Mouse (Mus musculus) liver, embryonic 14.5 days (tissue): ENCODE measurements around the gene Nfasc. TPM values are rescaled to one million over a fixed set of nuclear protein-coding genes. Genes with fewer than 3 reads are reported as not detected.

Source experiments
- ATAC-seq: fragments of 200-750 bp; cut with Nextera tagmentation; 2 replicates; pipeline ENCODE4 v1.8.0; 2017; ENCODE audit warnings: moderate number of reproducible peaks, mild to moderate bottlenecking, moderate library complexity; ENCODE audit not compliant: insufficient read depth
- DNase-seq, 3 experiments: peaks; one replicate each; pipeline ENCODE4 v3.0.0-alpha.2; 2012 to 2013; ENCODE audit warnings: low read depth in 3 of 3, low spot score in 3 of 3
- H3K27ac ChIP-seq: fragments of 300-500 bp; sonication (generic); 2 replicates; pipeline ENCODE4 v1.5.1; 2014; ENCODE audit warnings: moderate library complexity, mild to moderate bottlenecking, control low read depth, inconsistent platforms
- H3K27me3 ChIP-seq: fragments of 300-500 bp; sonication (generic); 2 replicates; pipeline ENCODE4 v1.6.1; 2014; ENCODE audit warnings: mild to moderate bottlenecking, low read length, moderate library complexity; ENCODE audit not compliant: control insufficient read depth, insufficient read depth
- H3K36me3 ChIP-seq: fragments of 300-500 bp; sonication (generic); replicated peaks from 2 replicates; pipeline ENCODE4 v1.6.1; 2014; ENCODE audit warnings: low read depth; ENCODE audit not compliant: control insufficient read depth, insufficient read depth
- H3K4me1 ChIP-seq, 2 experiments: fragments of 200-500 bp in 1 of 2; fragments of 300-500 bp in 1 of 2; sonication (generic) in 1 of 2; replicated peaks; 2 replicates each; pipeline ENCODE4 v1.6.1; 2012 to 2014; ENCODE audit warnings: antibody characterized with exemption in 1 of 2, inconsistent platforms in 1 of 2, low read length in 1 of 2; ENCODE audit not compliant: control insufficient read depth in 2 of 2, insufficient read depth in 2 of 2
- H3K4me2 ChIP-seq: fragments of 300-500 bp; sonication (generic); 2 replicates; pipeline ENCODE4 v1.6.1; 2014; ENCODE audit warnings: low read depth, mild to moderate bottlenecking, control low read depth, moderate library complexity
- H3K4me3 ChIP-seq, 2 experiments: fragments of 200-500 bp in 1 of 2; fragments of 300-500 bp in 1 of 2; sonication (generic) in 1 of 2; 2 replicates each; pipeline ENCODE4 v1.5.1; 2012 to 2014; ENCODE audit warnings: low read depth in 2 of 2, low read length in 2 of 2, mild to moderate bottlenecking in 2 of 2, control low read depth in 1 of 2, inconsistent platforms in 1 of 2, moderate library complexity in 1 of 2; ENCODE audit not compliant: insufficient read depth in 1 of 2
- H3K9ac ChIP-seq: fragments of 300-500 bp; sonication (generic); replicated peaks from 2 replicates; pipeline ENCODE4 v1.6.1; 2014; ENCODE audit warnings: mild to moderate bottlenecking, control low read depth, moderate library complexity
- H3K9me3 ChIP-seq: fragments of 300-500 bp; sonication (generic); 2 replicates; pipeline ENCODE4 v1.6.1; 2016; ENCODE audit warnings: low read length, mixed read lengths; ENCODE audit not compliant: control insufficient read depth
- CTCF ChIP-seq: IDR thresholded peaks from 2 replicates; pipeline ENCODE4 v1.5.1; 2016; ENCODE audit warnings: antibody characterized with exemption, low read depth, control low read depth
- EP300 ChIP-seq: IDR thresholded peaks from 2 replicates; pipeline ENCODE4 v1.6.1; 2016; ENCODE audit warnings: antibody characterized with exemption, low read depth
- WGBS: fragments of 180-500 bp; shearing (Covaris S2); extraction: QIAGEN DNeasy Blood & Tissue Kit; methylation state at CpG from one replicate; pipeline ENCODE4 v1.1.7; 2014; ENCODE audit not compliant: insufficient replicate concordance; 5-methylcytosine and 5-hydroxymethylcytosine counted together
- polyA plus RNA-seq, 2 experiments: library from polyadenylated mRNA; depleted of rRNA in 1 of 2; stranded (reverse) in 1 of 2; unstranded in 1 of 2; fragments of >200 nt; fragmentation: Nextera tagmentation in 1 of 2; extraction: Ambion mirVana in 1 of 2; gene quantifications; 2 replicates each; pipeline versions ENCODE4 v1.2.1 to v1.2.3; 2012 to 2014

The Nfasc gene
- polyA plus RNA-seq, 2 experiments: 0.01 to 0.05 TPM

DNA sequence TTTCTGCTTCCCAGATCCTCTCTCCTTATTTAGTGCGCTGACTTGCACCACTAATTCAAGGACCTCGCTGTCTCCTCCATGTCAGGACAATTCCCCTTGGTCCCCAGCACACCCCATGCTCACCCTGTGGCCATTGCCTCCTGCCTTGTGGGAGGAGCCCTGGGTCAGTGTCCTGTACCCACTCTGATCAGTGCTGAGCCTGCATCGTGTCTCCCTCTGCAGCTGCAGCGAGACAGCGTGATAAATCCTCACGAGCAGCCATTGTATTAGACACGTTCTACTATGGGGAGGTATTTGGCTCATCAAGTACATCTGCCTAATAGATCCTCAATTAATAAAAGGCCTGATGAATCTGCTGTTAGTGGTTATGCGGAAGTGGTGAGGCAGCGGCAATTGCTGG lies 86.8 kb downstream of the Nfasc start:
- Histone ChIP-seq H3K27ac (no peak overlapping the region), H3K27me3 (no peaks in the 10 kb centered on the region), H3K4me2 (no peak overlapping the region), H3K4me3 (no peak overlapping the region), H3K9me3 (no peaks in the 10 kb centered on the region), H3K4me1 (no peaks in the 10 kb centered on the region), H3K9ac (no peak overlapping the region), H3K36me3 (no peaks in the 10 kb centered on the region)
- WGBS: 64% methylated on average over 9 of the region's 9 CpGs
- no peak for DNase-seq
- ATAC-seq: no peak
- TF ChIP-seq EP300 (no peak), CTCF (no peak)

DNA sequence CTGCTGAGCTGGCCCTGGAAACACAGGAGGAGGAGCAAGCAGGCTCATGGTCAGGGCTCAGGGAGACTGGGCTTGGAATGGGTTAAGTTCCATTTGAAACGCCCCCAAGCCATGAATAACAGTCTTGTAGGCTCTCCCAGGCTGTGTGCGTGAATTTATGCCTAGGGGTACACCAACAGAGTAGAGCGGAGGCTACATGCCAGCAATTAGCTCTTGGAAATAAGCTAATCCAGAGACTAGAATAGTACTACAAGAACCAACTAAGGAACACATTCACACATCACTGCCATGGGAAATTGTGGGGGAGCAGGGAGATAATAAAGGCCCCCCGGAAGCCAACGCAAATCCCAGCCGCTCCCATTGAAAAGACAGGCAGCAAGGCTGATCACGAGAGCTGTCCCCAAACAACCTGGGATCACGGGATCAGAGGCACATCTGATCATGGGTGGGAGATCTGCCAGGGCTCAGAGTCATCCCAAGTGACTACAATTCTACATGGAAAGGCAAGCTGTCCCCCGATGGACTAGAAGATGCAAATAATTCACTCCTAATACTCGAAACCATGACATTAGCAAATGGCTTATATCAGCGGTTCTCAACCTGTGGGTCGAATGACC lies 87.6 kb downstream of the Nfasc start:
- TF ChIP-seq CTCF (no peak), EP300 (no peak)
- no peak overlapping the region for H3K4me3 ChIP-seq
- DNase-seq (no peak), ATAC-seq (no peak)
- H3K4me1 ChIP-seq: no peaks in the 10 kb centered on the region
- H3K9me3 ChIP-seq: no peaks in the 10 kb centered on the region
- H3K4me2 ChIP-seq: no peak overlapping the region
- H3K27me3 ChIP-seq: no peaks in the 10 kb centered on the region
- no peak overlapping the region for H3K9ac ChIP-seq
- no peaks in the 10 kb centered on the region for H3K36me3 ChIP-seq
- 63% methylated on average over 12 of the region's 12 CpGs for WGBS
- no peak overlapping the region for H3K27ac ChIP-seq

DNA sequence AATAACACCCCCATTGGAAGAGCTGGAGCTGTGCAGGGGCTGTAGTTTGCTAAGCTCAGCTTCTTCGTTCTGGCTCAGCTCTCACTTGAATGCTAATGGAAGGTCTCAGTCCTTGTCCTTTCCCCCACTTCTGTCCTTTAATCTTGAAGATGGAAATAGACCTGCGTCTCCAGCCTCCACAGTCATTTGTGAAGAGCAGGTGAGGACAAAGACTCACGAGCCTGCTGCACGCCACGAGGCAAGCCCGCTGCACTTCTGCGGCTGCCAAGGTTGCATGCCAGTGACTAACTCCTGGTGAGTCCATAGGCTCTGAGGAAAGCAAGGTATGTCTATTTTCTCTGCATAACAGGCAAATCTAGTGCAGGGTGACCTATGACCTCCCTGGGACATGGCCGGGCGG lies 88.4 kb downstream of the Nfasc start:
- H3K4me1 ChIP-seq: no peaks in the 10 kb centered on the region
- TF ChIP-seq EP300 (no peak), CTCF (no peak)
- DNase-seq (no peak), ATAC-seq (no peak)
- H3K9ac ChIP-seq: no peak overlapping the region
- H3K27ac ChIP-seq: no peak overlapping the region
- no peaks in the 10 kb centered on the region for H3K36me3 ChIP-seq
- H3K9me3 ChIP-seq: no peaks in the 10 kb centered on the region
- H3K4me3 ChIP-seq: no peak overlapping the region
- H3K4me2 ChIP-seq: no peak overlapping the region
- no peaks in the 10 kb centered on the region for H3K27me3 ChIP-seq
- WGBS: 71% methylated on average over 9 of the region's 9 CpGs

DNA sequence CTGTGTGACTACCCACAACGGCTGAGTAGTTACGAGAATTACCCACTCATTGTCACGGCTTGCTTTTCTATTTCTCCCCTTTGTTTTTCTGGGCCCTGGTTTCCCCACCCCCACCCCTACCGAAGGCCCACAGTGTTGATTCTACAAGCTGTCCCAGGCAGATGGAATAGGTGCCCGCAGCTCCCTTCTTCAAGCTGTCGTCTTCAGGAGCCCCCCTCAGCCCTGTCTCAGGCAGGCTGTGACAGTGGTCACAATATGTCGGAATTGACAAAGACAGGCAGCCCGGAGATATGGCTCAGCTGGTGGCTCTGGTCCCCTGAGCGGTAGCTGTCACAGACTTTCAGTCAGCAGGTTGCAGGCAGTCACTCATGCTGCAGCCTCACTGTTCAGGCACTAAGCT lies 90.9 kb downstream of the Nfasc start:
- Histone ChIP-seq H3K36me3 (no peaks in the 10 kb centered on the region), H3K9me3 (no peaks in the 10 kb centered on the region), H3K4me3 (no peak overlapping the region), H3K27ac (no peak overlapping the region), H3K9ac (no peak overlapping the region), H3K4me1 (0 out of 4 replicates have a peak, but pooled peaks cover 0 to 3% of the 10 kb centered on the region in 2 experiments), H3K27me3 (no peaks in the 10 kb centered on the region), H3K4me2 (no peak overlapping the region)
- DNase-seq (no peak), ATAC-seq (no peak)
- no peak for TF ChIP-seq EP300
- no peak for TF ChIP-seq CTCF
- 66% methylated on average over 9 of the region's 9 CpGs for WGBS

DNA sequence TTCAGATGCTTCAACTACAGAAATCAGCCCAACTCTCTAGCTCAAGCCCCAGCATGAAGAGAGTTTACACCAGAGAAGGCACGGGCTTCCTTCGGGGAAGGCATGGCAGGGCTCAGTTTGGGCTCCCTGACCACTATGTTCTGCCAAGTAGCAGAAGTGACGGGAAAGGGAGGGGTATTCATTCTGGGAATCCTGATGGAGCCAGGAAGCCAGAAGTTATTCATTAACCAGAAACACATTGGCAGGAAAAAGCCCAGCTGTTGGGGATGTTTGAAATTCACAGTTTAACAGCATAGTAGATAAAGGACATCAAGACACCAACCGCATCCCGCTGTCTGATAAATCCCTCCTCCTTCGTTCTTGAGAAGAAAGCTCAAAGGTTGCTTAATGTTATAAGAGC lies 93.6 kb downstream of the Nfasc start:
- Histone ChIP-seq H3K4me1 (0 out of 4 replicates have a peak, but pooled peaks cover 0 to 3% of the 10 kb centered on the region in 2 experiments), H3K4me3 (no peak overlapping the region), H3K9ac (no peak overlapping the region), H3K4me2 (no peak overlapping the region), H3K27me3 (no peaks in the 10 kb centered on the region), H3K36me3 (no peaks in the 10 kb centered on the region), H3K9me3 (no peaks in the 10 kb centered on the region), H3K27ac (no peak overlapping the region)
- ATAC-seq (no peak), DNase-seq (no peak)
- TF ChIP-seq CTCF: no peak
- TF ChIP-seq EP300: no peak
- WGBS: 58% methylated on average over 6 of the region's 6 CpGs
